Mouse (Mus musculus) erythroblast, embryonic 14.5 days (primary cell): ENCODE data around the gene Safb.

ENCODE experiments used
- GATA1 ChIP-seq: IDR thresholded peaks from 2 replicates; pipeline ENCODE4 v1.6.1; 2012; ENCODE audit warnings: low read length, inconsistent platforms, mixed read lengths
- TAL1 ChIP-seq: IDR thresholded peaks from 3 replicates; pipeline ENCODE4 v1.6.1; 2012; ENCODE audit warnings: low read length, inconsistent platforms, mixed read lengths

GRCm38 (mm10) chr17:56605431-56605830 is 20.8 kb downstream of the Safb start:
- TF ChIP-seq GATA1 = no peak
- TF ChIP-seq TAL1 = no peak
